Comparison of ENCODE assay signal across 9 mouse cellular contexts in the genomic region with DNA sequence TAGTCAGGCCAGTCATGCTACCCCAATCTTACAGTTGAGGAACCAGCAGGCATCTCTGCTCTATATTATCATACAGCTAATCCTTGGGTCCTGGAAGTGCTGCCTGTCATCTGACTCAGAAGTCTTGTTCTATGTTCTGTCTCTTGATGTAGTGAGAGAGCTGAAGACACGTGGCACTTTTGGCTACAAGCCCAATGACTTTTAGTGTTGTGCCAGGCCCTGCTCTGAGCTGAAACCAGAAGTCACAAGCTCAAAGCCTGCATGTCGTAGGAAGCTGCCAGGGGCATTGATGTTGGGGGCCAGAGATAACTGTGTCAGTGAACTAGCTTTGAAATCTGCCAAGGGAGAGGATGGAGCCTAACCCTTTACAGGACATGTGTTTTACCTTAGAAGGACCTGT.
DNase-seq lines count a peak whose midpoint lies in the region; ATAC-seq and TF ChIP-seq lines count a peak whose summit lies in the region.
"Had no signal": no experiment of that assay in that cellular context is flagged by ENCODE, and none has a peak within 500 bp of the region (broad histone marks: within the 10 kb centered on the region; RNA-seq: fewer than 3 reads in every experiment).

No protein-coding gene starts in this region.

- no peak for ATAC-seq in liver, embryonic 11.5 days (replicated peaks; ENCODE audit: low FRiP score)
- no peak for ATAC-seq in stomach, postnatal 0 days (ENCODE audit: low FRiP score, low TSS enrichment)
- no peak for ATAC-seq in midbrain, embryonic 11.5 days (ENCODE audit: low FRiP score)

- peaks cover 7% of the 10 kb centered on the region; the same call in 1 of the 2 replicates for H3K4me1 ChIP-seq in liver, adult 2 months (ENCODE audit: control insufficient read depth, insufficient read depth, low read length)
- peaks cover 5% of the 10 kb centered on the region for H3K4me1 ChIP-seq in liver, embryonic 11.5 days (replicated peaks; ENCODE audit: control insufficient read depth, insufficient read depth, low read length)
- H3K4me1 ChIP-seq in MEL (ENCODE audit: control insufficient read depth in 1 of 2, insufficient read depth in 2 of 2, low read length in 2 of 2), result peaks cover 45 to 47% of the 10 kb centered on the region in 2 experiments
- no peaks in the 10 kb centered on the region for H3K4me1 ChIP-seq in stomach, postnatal 0 days (replicated peaks; ENCODE audit: control insufficient read depth, insufficient read depth)
- H3K4me1 ChIP-seq in midbrain, embryonic 11.5 days (ENCODE audit: control insufficient read depth, insufficient read depth, low read length), result no peaks in the 10 kb centered on the region
- H3K4me1 ChIP-seq: embryonic facial prominence, embryonic 13.5 days had no signal

- no peak for TF ChIP-seq CTCF in liver, adult 2 months (IDR thresholded peaks at IDR 0.05; ENCODE audit: low read depth, low read length)
- TF ChIP-seq CTCF in MEL (IDR thresholded peaks at IDR 0.05 in 2 of 3, conservative IDR thresholded peaks at IDR 0.05 in 1 of 3; ENCODE audit: control insufficient read depth in 1 of 3, insufficient read depth in 1 of 3, low read depth in 2 of 3, low read length in 3 of 3, poor library complexity in 1 of 3, severe bottlenecking in 1 of 3), result no peak
- no peak for TF ChIP-seq CTCF in stomach, postnatal 0 days (IDR thresholded peaks at IDR 0.05; ENCODE audit: low read depth)

- TF ChIP-seq POLR2A in liver, adult 2 months (IDR thresholded peaks at IDR 0.05; ENCODE audit: extremely low read depth, insufficient read depth, low read length), result no peak
- TF ChIP-seq POLR2A in MEL (IDR thresholded peaks at IDR 0.05; ENCODE audit: control insufficient read depth in 1 of 2, insufficient read depth in 1 of 2, low read depth in 1 of 2, low read length in 2 of 2, poor library complexity in 1 of 2), result no peak

- H3K9ac ChIP-seq in liver, adult 2 months (ENCODE audit: low read depth, low read length), result no peak overlapping the region
- no peak overlapping the region for H3K9ac ChIP-seq in liver, embryonic 11.5 days (ENCODE audit: low read depth, low read length)
- H3K9ac ChIP-seq in MEL (ENCODE audit: control insufficient read depth, low read depth, low read length, poor library complexity, severe bottlenecking), result peak overlapping the region; percentile 24; the same call in 1 of the 2 replicates
- H3K9ac ChIP-seq in stomach, postnatal 0 days (ENCODE audit: low read length), result no peak overlapping the region
- no peak overlapping the region for H3K9ac ChIP-seq in midbrain, embryonic 11.5 days (ENCODE audit: low read length)
- H3K9ac ChIP-seq: embryonic facial prominence, embryonic 13.5 days; liver, embryonic 15.5 days had no signal

- H3K36me3 ChIP-seq in liver, adult 2 months (ENCODE audit: control insufficient read depth, insufficient read depth, low read length), result no peaks in the 10 kb centered on the region
- no peaks in the 10 kb centered on the region for H3K36me3 ChIP-seq in liver, embryonic 11.5 days (ENCODE audit: control insufficient read depth, insufficient read depth, low read length)
- peaks cover 0 to 45% of the 10 kb centered on the region in 2 experiments; a peak in 2 of 4 replicates for H3K36me3 ChIP-seq in MEL (ENCODE audit: control insufficient read depth in 1 of 2, insufficient read depth in 2 of 2, low read length in 2 of 2)
- H3K36me3 ChIP-seq in stomach, postnatal 0 days (ENCODE audit: control insufficient read depth, insufficient read depth, low read length), result no peaks in the 10 kb centered on the region
- H3K36me3 ChIP-seq in midbrain, embryonic 11.5 days (ENCODE audit: control insufficient read depth, insufficient read depth, low read length), result no peaks in the 10 kb centered on the region
- H3K36me3 ChIP-seq: embryonic facial prominence, embryonic 13.5 days; liver, embryonic 15.5 days had no signal

- TF ChIP-seq EP300 in MEL (IDR thresholded peaks at IDR 0.05; ENCODE audit: low read depth in 1 of 2, low read length in 2 of 2), result peak in 1 of 2 experiments; percentile 55; a peak in 2 of 4 replicates
- no peak for TF ChIP-seq EP300 in stomach, postnatal 0 days (optimal IDR thresholded peaks at IDR 0.05)

- 2% methylated on average over 2 of the region's 2 CpGs for WGBS in liver, adult 2 months
- whole genome bisulfite sequencing in liver, embryonic 11.5 days, result 54% methylated on average over 2 of the region's 2 CpGs
- 24% methylated on average over 2 of the region's 2 CpGs for whole genome bisulfite sequencing in stomach, postnatal 0 days
- 74% methylated on average over 2 of the region's 2 CpGs for WGBS in midbrain, embryonic 11.5 days

- no peaks in the 10 kb centered on the region for H3K79me2 ChIP-seq in liver, adult 2 months (ENCODE audit: control insufficient read depth, insufficient read depth, low read length)
- no peaks in the 10 kb centered on the region for H3K79me2 ChIP-seq in MEL (ENCODE audit: control insufficient read depth, insufficient read depth, low read length, poor library complexity)

- no peaks in the 10 kb centered on the region for H3K9me3 ChIP-seq in liver, embryonic 11.5 days (ENCODE audit: control insufficient read depth, low read length)
- H3K9me3 ChIP-seq in MEL (replicated peaks; ENCODE audit: insufficient read depth, low read length), result no peaks in the 10 kb centered on the region
- H3K9me3 ChIP-seq in stomach, postnatal 0 days (ENCODE audit: control insufficient read depth, low read length), result no peaks in the 10 kb centered on the region
- no peaks in the 10 kb centered on the region for H3K9me3 ChIP-seq in midbrain, embryonic 11.5 days (ENCODE audit: control insufficient read depth, low read length)
- H3K9me3 ChIP-seq: embryonic facial prominence, embryonic 13.5 days; liver, embryonic 15.5 days had no signal

- TF ChIP-seq RAD21 in MEL (IDR thresholded peaks at IDR 0.05; ENCODE audit: low read depth, low read length), result no peak

- H3K4me2 ChIP-seq in liver, embryonic 11.5 days, result no peak overlapping the region
- H3K4me2 ChIP-seq in stomach, postnatal 0 days (replicated peaks; ENCODE audit: low read depth), result no peak overlapping the region
- no peak overlapping the region for H3K4me2 ChIP-seq in midbrain, embryonic 11.5 days
- H3K4me2 ChIP-seq: embryonic facial prominence, embryonic 13.5 days; liver, embryonic 15.5 days had no signal

- H3K27me3 ChIP-seq in liver, adult 2 months (ENCODE audit: control insufficient read depth, insufficient read depth, low read length), result no peaks in the 10 kb centered on the region
- H3K27me3 ChIP-seq in liver, embryonic 11.5 days (replicated peaks; ENCODE audit: control insufficient read depth, insufficient read depth, low read length), result no peaks in the 10 kb centered on the region
- no peaks in the 10 kb centered on the region for H3K27me3 ChIP-seq in MEL (ENCODE audit: control insufficient read depth in 1 of 2, insufficient read depth in 2 of 2, low read length in 2 of 2)
- H3K27me3 ChIP-seq in stomach, postnatal 0 days (ENCODE audit: control insufficient read depth, insufficient read depth, low read length), result no peaks in the 10 kb centered on the region
- H3K27me3 ChIP-seq in midbrain, embryonic 11.5 days (ENCODE audit: control insufficient read depth, insufficient read depth, low read length), result no peaks in the 10 kb centered on the region
- H3K27me3 ChIP-seq: embryonic facial prominence, embryonic 13.5 days; liver, embryonic 15.5 days had no signal

- DNase-seq in liver, adult 2 months (ENCODE audit: extremely low read depth, low read depth, low spot score), result peak; percentile 95
- DNase-seq in liver, embryonic 11.5 days (ENCODE audit: low spot score), result no peak
- DNase-seq in MEL (ENCODE audit: low read depth, low spot score), result peak; percentile 91
- DNase-seq in adrenal gland, adult 2 months, result peak; percentile 71
- peak; percentile 46 for DNase-seq in heart, postnatal 4 days
- DNase-seq in stomach, postnatal 0 days (ENCODE audit: low spot score), result no peak
- no peak for DNase-seq in midbrain, embryonic 11.5 days (ENCODE audit: low spot score, missing footprints)

- no peak overlapping the region for H3K4me3 ChIP-seq in liver, adult 2 months (ENCODE audit: insufficient read depth, low read depth, low read length)
- no peak overlapping the region for H3K4me3 ChIP-seq in liver, embryonic 11.5 days (ENCODE audit: low read depth, low read length)
- H3K4me3 ChIP-seq in MEL (ENCODE audit: control insufficient read depth in 1 of 2, insufficient read depth in 1 of 2, low read depth in 2 of 2, low read length in 2 of 2), result no peak overlapping the region
- H3K4me3 ChIP-seq in stomach, postnatal 0 days (ENCODE audit: low read depth, low read length), result no peak overlapping the region
- no peak overlapping the region for H3K4me3 ChIP-seq in midbrain, embryonic 11.5 days (ENCODE audit: low read depth, low read length)
- H3K4me3 ChIP-seq: embryonic facial prominence, embryonic 13.5 days; liver, embryonic 15.5 days had no signal

- no peak overlapping the region for H3K27ac ChIP-seq in liver, adult 2 months (replicated peaks; ENCODE audit: insufficient read depth, low read depth, low read length)
- no peak overlapping the region for H3K27ac ChIP-seq in liver, embryonic 11.5 days (ENCODE audit: low read depth, low read length)
- H3K27ac ChIP-seq in MEL (ENCODE audit: control insufficient read depth, low read depth, low read length), result peak overlapping the region; percentile 24
- no peak overlapping the region for H3K27ac ChIP-seq in stomach, postnatal 0 days (replicated peaks)
- no peak overlapping the region for H3K27ac ChIP-seq in midbrain, embryonic 11.5 days (ENCODE audit: low read depth, low read length)
- H3K27ac ChIP-seq: embryonic facial prominence, embryonic 13.5 days; liver, embryonic 15.5 days had no signal

TF ChIP-seq in MEL, 35 proteins besides CTCF, POLR2A, EP300 and RAD21 (continues in another document):
- TF ChIP-seq E2F4 (IDR thresholded peaks at IDR 0.05; ENCODE audit: borderline replicate concordance, low read depth, low read length), result no peak
- TF ChIP-seq TAL1 (IDR thresholded peaks at IDR 0.05; ENCODE audit: low read length), result peak; percentile 9; the same call in 1 of the 2 replicates
- no peak for TF ChIP-seq NELFE (IDR thresholded peaks at IDR 0.05; ENCODE audit: low read depth, low read length)
- TF ChIP-seq POLR2AphosphoS5 (IDR thresholded peaks at IDR 0.05; ENCODE audit: borderline replicate concordance, low read depth, low read length), result no peak
- peak; percentile 91 for TF ChIP-seq USF1 (IDR thresholded peaks at IDR 0.05; ENCODE audit: low read depth, low read length)
- peak; percentile 77 for TF ChIP-seq SIN3A (IDR thresholded peaks at IDR 0.05; ENCODE audit: low read length)
- peak; percentile 68 for TF ChIP-seq ETS1 (IDR thresholded peaks at IDR 0.05; ENCODE audit: low read depth, low read length)
- TF ChIP-seq POLR2AphosphoS2 (IDR thresholded peaks at IDR 0.05; ENCODE audit: low read length), result no peak
- no peak for TF ChIP-seq RCOR1 (IDR thresholded peaks at IDR 0.05; ENCODE audit: low read depth, low read length)
- no peak for TF ChIP-seq MYB (IDR thresholded peaks at IDR 0.05; ENCODE audit: low read depth, low read length)
- 0 out of 2 replicates have a peak, but pooled peaks have one; percentile 26 for TF ChIP-seq GATA1 (IDR thresholded peaks at IDR 0.05; ENCODE audit: low read depth, low read length)
- TF ChIP-seq SMC3 (IDR thresholded peaks at IDR 0.05; ENCODE audit: low read depth, low read length), result no peak
- no peak for TF ChIP-seq MAFK (IDR thresholded peaks at IDR 0.05; ENCODE audit: borderline replicate concordance, low read depth, low read length)

Comparison
In these comparisons a context has a peak if more than half of its experiments do, and no peak if none do; other contexts are left out.
1. DNase-seq: peak in liver, adult 2 months (single experiment), MEL (single experiment), adrenal gland, adult 2 months (single experiment) and heart, postnatal 4 days (single experiment); none in liver, embryonic 11.5 days (single experiment), stomach, postnatal 0 days (single experiment) and midbrain, embryonic 11.5 days (single experiment).